Mouse (Mus musculus): Measurements from ENCODE around the gene Jph4.
A peak's percentile ranks its signal among the peaks of the same experiment; 100 is the strongest.

Gene Jph4

DNA sequence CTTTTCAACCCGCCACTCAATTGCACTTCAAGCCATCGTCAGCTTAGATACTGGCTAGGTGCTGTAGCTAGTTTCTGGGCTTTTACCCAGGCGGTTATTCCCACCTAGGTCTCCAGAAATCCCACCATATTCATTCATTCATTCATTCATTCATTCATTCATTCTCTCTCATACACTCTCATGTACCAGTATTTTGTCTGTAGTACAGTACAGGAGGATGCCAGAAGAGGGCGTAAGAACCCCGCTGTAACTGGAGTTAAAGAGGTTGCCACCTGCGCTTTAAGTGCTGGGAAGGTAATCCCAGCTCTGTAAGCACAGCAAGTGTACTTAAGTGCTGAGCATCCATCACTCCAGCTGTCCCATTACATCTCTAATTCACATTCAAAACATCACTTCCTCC lies 22.8 kb downstream of the Jph4 start:
- DNase-seq (ENCODE audit: low spot score) = no peak

DNA sequence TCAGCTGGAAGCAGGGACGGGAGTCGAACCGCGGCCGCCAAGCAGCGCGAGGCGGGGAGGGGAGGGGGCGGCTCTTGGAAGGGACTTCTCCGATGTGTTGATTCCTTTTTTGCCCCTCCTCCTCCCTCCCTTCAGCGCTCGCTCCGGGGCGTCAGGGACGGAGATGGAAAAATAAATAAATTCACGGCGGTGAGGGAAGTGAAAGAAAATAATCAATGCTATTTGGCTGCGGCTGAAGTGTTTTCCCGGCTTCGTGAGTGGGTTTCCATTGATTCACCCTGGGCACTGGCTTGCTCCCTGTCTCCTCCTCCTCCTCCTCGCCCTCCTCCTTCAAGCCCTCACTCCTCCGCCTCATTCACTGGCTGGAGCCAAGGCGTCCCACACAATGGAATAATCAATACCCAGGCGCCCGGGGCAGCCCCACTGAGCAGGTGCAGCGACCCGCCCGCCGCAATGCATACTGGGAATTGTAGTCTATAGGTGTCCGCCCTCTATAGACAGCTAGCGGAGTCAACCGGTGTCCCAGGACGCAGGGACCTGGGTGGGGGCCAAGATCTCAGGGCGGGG lies 24.6 kb downstream of the Jph4 start, which contains the start of gene Zfhx2:
Gene Zfhx2, minus strand, starts transcription at position 314 of the 567 bp plus-strand sequence.
- peak; percentile 89 for DNase-seq (ENCODE audit: low spot score)

DNA sequence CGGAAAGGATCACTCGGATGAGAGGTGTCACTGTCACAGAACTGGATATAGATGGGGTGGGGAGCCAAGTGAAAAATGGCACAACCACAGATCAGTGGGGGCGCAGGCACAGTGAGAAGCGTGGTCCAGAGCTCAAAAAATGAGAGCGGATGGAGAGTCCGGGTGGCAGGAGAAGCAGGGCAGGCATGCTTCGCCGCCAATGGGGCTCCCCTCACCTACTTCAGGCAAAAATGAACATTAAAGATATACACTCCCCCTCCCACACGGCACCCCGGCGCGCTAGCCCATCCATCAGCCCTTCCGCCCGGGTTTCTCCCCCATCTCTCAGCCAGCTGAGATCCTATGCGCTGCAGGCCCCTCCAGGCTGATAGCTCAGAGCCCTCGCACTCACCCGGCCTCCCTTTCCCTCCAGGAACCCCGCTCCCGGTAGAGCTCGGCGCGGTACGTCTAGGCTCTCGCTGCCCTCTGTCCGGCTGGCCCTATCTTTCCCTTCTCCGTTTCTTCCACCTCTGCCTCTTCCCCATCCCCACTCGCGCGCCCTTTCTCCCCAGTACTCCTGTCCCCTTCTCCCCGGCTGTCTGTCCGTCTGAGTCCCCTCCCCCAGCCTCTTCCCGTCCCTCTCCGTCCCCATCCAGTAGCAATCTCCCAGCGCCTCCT lies 25.4 kb downstream of the Jph4 start:
- peak; percentile 22 for DNase-seq (ENCODE audit: low spot score)

DNA sequence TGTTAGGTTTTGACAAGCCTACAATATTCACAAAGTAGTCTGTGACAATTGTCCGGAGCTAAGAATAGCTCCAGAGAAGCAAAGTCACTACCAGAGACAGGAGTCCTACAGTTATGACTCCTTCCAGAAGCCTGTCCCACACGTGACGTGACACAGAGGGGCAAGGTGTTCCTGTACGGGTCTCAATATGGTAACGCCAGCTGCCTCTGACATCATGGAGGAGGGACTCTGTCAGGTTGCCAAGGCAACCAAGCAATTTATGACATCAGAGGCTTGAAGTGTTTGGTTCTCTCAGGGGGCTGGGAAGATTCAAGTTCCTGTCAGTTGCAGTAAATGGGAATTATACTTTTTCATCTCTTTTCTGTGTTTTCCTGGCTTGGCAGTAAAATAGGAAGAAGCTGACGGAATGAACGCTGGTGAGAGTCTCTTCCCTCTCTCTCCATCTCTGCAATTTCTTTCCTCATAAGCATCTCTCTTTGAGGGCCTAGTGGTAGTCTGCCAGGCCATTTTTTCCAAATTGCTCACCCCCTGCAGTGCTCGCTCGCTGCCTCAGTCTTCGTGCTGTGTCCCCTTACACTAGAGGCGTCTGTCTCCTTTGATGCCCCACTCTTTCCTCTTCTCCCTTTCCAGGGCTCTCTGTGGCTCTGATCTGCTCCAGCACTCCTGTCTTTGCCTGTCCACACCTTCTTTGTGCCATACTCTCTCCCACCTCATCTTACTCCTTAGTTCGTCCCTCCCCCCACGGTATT lies 27.4 kb downstream of the Jph4 start:
- DNase-seq (ENCODE audit: low spot score) = no peak

DNA sequence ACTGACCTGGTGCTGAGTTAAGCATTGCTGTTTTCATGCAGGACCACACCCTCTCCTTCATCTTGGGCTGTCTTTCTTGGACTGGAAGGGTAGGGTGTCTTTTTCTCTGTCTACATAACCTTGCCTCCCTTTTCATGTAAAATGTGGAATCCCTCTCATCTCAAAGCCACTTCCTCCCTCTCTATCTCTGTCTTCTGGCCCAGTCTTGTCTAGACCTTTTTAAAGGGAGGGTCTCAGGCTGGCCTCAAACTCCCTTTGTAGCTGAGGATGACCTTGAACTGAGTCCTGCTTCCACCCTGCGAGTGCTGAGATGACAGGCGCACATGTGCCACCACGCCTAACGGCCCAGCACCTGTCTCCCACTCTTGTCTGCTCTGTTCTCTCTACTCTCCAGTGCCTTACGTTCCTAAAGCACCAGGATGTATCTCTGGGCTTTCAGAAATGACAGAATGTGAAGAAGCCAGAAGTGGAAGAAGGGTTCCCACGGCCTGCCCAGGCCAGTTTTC lies 30.7 kb downstream of the Jph4 start:
- DNase-seq (ENCODE audit: low spot score) = no peak

DNA sequence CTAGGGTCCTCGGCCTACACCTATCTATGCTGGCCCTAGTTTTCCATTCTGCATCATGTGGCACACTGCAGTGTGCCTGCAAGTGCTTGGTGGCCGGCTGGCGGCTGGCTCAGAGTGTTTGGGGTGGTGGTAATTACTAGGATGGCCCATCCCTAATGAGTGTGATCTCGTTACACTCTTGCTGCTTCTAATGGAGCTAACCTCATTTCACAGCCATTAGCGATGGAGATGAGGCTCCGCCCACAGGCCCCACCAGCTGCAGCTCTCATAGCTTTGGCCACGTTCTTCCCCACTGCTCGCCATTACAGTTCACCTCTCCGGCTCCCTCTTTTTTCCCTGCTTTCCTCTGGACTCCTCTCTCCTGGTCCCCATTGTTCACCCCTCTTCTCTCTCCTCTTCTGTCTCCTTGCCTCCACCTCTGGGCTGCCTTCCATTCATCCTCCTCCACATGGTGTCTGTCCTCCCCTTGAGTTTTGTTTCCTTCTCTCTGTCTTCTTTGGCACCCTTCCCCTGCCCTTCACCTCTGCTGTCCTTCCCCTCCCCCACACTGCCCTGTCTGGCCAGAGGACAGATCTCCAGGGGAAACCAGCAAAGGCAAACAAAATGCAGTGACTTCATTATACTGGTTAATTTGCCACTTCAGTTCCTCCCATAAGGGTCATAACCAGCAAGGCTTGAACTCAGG lies 31.3 kb downstream of the Jph4 start:
- no peak for DNase-seq (ENCODE audit: low spot score)

DNA sequence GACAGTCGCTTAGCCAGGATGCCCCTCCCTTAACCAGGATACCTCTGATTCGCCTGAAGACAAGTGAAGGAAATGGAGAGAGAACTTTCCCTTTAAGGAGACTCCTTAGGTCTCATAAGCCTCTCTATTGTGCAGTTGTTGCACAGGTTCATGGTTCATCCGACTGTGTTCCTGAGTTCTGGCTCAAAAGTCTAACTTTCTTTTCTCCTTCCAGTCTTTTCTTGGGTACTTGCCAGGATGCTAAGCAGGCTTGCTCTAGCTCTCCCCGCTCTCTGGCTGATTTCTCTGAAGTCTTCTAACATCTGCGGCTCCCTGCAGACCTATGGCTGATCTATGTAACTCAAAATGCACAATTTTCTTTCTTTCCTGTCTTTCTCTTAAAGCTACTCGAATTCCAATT lies 33.3 kb downstream of the Jph4 start:
- DNase-seq (ENCODE audit: low spot score) = no peak

DNA sequence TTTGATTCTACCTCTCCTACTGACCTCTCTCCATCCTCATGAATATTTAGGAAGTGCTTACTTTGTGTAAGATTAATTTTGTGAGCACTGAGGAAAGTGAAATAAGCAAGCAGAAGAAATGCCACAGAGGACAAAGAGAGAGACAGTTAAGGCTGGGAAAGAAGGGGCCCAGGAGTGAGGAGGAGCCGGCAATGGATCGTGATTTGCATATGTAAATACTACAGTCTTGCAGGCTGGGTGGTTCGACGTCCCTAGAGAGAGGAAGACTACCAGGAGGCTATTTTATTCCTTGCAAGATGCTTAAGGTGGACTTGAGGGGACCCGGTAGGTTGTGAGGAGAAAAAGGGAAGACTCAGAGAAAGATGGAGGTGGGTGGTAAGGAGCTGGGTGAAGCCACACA lies 35.6 kb downstream of the Jph4 start:
- no peak for DNase-seq (ENCODE audit: low spot score)

DNA sequence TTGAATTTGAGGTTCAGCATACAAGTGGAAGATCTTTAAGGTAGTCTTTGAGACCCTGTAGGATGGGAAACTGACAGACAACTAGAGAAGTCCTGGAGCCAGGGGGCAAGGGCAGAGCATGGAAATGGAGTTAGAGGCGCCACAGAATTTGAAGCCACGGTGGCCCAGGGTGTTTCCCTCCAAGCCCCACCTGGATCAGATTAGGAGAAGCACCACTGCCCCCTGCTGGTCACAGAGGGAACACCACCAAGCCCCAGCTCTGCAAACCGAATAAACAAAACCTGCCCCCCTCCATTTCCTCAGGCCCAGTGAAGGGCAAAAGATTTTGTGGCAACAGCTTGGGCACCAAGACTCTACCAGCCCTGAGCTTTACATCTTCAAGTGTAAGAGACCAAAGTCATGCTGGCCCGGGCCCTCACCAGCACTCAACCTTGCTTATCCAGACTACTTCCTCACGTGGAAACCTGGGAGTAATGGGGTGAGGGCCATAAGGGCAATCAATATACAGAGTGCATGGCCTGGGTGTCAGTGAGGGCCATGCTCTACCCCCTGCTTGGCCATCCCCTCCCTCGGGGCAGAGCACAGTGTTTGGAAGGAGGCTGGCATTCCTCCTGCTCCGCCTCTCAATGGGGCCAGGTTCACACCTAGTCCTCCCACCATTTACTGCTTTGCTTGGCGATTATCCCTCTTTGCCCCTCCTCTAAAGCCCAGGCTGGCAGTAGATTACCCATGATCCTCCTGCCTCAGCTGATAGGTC lies 37.3 kb downstream of the Jph4 start:
- DNase-seq (ENCODE audit: low spot score) = peak; percentile 67

DNA sequence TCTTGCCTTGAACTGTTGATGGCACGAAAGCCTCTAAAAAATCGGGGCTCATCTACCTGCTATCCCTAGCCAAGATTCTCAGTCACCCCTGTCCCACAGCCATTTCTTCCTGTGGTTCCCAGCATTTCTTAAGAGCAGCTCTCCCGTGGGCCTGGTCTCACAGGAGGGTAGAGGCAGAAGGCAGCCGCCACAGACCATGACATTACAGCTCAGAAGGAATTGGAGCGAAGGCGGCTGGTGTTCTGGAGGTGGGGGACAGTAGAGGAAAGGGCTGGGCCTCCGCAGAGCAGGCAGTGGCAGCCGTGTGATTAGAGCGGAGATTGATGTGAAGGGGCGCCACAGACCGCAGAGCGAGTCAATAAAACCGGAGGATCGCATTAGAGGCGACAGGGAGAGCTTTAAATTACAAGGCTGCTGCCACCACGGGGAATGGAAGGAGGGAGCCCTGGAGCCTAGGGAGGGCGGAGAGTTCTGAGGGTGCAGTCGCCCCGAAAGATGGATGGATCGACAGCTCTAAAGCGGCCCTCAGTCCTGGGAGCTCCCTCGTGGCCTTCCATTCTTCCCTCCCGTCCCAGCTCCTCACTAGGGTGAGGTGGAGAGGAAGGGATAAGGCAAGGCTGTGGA lies 38.3 kb downstream of the Jph4 start:
- DNase-seq (ENCODE audit: low spot score) = no peak

DNA sequence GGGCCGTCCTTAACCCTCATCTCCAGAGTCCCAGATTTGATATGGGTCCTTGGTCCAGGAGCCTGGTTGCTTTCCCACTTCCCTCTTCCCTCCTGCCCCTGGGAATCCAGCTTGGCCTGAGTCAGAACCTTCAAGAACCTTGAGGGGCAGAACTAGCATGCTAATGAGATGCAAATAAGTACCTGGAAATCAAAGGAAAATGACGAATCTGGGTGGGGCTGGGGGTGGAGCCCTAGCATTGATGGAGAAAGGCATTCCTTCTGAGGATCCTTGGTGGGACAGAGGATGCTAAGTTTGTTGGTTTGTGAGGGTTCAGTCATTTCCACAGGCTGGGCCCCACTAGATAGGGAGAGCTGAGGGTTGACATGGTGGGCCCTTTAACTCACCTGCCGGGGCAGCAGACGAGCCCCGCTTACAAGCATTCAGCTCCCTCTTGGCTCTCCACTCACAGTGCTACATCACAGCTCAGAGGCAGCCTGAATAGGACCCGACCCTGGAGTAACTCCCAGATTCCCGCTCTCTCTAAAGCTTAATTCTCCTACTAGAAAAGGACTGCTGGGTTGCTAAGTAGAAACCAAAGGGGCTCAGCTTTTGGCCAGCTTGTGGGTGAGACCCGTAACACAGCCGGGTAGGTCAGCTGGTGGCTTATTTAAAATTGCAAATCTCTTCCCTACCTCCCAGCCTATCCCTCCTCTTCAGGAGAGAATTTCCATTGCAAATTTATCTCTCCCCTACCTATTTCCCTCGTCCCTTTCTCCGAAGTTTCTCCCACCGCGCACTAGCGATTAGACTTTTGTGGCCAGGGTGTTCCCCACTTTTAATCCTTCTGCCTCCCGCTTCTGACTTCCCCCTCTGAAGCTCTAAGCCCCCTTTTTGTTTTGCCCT lies 39.0 kb downstream of the Jph4 start:
- DNase-seq (ENCODE audit: low spot score) = no peak

DNA sequence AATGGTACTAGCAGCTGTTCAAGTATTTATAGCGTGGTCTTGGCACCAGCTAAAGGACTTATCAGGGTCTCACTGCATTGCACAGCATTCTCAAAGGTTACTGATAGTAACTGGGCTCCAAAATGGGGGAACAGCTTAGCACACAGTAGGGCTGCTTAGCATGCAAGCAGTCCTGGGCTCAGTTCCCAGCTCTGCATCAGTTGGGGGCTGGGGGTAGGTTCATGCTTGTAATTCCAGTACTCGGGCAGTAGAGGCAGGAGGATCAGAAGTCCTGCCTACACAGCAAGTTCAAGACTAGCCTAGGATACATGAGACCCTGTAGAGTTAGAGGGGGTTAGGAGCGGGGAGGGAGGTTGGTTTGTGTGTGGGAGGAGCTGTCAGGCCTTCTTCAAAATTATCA lies 39.8 kb downstream of the Jph4 start:
- no peak for DNase-seq (ENCODE audit: low spot score)

DNA sequence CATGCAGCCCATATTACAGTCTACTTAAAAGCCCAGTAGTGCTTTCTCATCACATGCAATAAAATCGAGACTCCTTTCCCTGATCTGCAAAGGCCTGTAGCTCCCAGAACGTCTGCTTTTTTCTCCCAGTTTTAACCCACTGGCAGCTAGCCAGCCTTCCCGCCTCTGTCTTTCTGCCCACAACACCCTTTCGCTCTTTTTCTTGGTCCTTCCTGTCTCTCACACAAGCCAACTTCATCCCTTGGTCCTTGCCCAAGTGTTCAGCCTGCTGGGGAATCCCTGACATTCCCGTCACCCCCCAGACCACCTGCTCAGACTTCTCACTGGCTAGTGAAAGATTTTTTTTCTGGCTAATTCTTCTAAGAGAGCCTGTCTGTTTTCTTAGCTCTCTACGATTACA lies 40.5 kb downstream of the Jph4 start:
- no peak for DNase-seq (ENCODE audit: low spot score)

DNA sequence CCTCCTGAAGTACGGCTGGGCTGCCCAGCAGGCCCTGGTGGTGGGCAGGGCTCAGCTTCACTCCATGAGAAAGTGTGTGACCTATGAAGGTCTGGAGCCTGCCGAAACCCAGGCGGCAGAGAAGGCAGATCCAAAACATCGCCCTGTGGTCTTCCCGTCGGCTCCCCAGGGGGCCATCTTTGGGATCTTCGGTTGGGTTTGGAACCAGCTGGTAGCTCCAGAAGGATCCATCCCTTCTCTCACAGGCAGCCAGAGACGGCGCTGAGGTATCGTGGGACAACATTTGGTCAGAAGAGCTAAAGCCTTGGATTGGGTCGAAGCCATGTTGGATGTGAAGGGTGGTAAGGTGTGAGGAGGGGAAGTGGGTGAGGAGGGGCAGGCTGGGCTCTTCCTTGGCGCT lies 42.3 kb downstream of the Jph4 start:
- no peak for DNase-seq (ENCODE audit: low spot score)

DNA sequence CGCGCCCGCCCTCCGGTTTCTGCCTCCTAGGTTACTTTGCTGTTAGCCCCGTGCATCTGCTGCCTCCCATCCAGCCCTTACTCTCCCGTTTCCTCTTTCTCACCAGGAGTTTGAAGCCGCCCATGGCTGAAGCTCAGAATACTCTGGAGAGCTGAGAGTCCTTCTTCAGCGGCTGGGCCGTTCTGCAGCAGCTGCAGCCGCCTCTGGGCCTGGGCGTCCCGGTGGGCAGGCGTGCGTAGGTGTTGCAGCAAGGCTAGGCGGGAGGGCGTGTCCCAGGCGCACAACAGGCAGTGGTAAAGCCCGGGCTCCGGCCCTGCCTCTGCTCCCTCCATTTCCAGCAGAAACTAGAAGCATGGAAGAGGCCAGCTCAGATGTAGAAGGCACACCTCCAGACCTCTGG lies 45.0 kb downstream of the Jph4 start:
- DNase-seq (ENCODE audit: low spot score) = no peak

DNA sequence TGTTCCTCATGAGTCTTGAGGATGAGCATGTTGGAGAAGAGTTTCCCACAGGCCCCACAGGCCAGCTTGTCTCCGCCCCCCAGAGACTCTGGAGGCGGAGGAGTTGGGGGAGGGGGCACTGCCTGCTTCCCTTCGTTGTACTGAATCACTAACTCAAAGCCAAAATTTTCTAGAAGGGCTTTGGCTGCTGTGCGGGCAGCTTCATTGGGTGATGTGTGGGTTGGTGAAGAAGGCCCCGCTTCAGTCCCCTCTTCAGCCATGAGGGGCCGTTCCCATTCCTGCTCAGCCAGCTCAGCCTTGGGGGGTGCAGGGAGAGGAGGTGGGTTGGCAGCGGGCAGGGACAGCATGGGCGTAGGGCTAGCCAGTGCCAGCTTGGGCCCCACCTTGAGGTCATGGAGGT lies 50.7 kb downstream of the Jph4 start:
- DNase-seq (ENCODE audit: low spot score) = no peak

DNA sequence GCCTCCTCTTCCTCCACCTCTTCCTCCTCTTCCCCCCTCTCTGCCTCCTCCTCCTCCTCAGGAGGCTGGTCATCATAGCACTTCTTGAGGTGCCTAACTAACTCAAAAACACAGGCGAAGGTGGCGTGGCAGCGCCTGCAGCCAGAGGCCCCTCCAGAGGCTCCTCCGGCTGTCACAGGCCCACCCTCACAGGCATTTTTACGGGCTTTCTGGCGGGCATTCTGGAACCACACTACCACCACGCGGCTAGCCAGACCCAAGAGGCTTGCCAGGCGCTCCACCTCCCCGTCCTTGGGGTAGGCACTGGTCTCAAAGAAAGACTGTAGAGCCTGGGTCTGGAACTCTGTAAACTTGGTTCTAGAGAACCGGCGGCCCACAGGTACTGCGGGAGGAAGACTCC lies 51.3 kb downstream of the Jph4 start:
- DNase-seq (ENCODE audit: low spot score) = no peak

DNA sequence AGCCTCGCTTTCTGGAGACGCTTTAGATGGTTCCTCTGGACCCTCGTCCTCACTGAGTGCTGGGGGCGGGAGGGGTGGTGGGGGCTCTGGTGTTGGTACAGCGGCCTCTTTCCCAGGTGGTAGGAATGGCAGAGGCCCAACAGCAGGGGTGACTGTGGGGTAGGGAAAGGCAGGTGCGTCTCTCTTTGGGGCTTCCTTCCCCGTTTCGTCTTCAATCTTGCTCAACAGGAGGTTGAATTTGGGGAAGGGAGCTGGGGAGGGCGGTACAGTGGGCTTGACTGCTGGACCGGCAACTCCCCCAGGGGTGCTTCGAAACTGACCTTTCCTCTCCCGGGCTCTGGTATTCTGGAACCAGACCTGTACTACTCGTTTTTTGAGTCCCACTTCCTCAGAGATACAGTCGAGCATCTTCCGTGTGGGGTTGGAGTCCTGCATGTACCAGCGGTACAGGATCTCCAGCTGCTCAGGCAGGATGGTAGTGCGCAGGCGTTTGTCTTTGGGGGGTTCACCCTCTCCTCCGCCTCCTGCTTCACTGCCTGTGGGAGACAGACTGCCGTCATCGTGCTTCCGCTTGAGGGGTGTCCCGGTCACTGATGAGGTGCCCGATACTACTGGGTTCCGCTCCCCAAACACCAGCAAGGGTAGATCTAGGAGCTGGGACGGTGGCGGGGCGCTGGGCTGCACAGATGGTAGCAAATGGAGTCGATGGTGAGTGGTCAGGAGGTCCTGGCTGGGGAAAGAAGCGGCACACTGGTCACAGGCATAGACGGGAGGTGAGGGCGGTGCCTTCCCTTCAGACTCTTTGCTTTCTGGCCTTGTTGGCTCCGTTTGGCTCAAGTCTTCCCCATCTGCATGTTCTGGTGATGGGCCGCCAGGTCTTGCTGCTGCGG lies 52.0 kb downstream of the Jph4 start:
- no peak for DNase-seq (ENCODE audit: low spot score)

DNA sequence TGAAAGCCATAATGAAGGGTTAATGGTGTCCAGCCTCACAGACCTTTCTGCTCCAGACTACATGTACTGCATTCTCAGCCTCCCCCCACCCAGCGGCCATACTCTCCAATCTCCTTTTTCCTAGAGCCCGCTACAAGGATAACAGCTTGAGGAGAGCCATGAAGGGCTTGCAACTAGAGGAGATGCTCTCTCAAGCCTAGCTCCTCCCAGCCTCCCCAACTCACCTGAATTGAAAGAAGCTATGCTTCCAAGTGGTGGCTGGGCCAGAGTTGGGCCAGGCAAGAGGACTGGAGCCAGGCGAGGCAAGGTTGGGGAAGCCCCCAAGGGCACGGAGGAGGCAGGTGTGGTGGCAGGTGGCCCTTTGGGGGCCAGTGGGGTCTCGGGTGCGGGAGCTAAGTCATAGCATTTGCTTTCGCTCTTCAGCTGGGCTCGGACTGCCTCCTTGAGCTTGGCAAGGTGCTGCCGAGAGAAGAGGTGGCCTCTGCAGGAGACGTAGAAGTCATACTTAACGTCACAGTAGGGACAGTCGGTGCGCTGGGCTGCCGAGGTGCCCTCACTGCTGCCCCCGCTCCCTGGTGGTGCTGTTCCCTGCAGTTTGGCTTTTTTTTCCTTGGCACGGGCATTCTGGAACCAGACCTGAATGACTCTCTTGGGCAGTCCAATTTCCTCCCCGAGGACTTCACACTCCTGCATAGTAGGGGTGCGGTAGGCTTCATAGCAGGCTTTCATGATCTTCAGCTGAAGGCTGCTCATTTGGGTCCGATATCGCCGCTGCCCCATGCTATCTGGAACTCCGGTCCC lies 53.0 kb downstream of the Jph4 start:
- no peak for DNase-seq (ENCODE audit: low spot score)
